Mouse (Mus musculus): Measurements from ENCODE around the gene Sycn. TPM values are rescaled to one million over a fixed set of nuclear protein-coding genes. Genes with fewer than 3 reads are reported as not detected.
"Not testable (repeated sequence)": the region's sequence is repeated elsewhere in the genome, so short reads cannot be mapped to it uniquely, and the experiment has no call there.

The Sycn gene
- polyA plus RNA-seq, 1 experiment from 2014 or later = 17.0 TPM

GRCm38 (mm10) chr7:28510405-28510974 lies 30.2 kb upstream of the Sycn start, which contains the start of gene Ifnl2:
Ifnl2 (minus strand) TSS chr7:28510455.
- H3K9me3 ChIP-seq (ENCODE audit: control insufficient read depth); H3K9ac ChIP-seq (ENCODE audit: low read depth, low read length); H3K27me3 ChIP-seq (replicated peaks; ENCODE audit: control insufficient read depth, insufficient read depth, low read length); H3K4me3 ChIP-seq (ENCODE audit: low read depth, low read length); H3K36me3 ChIP-seq (ENCODE audit: control insufficient read depth, insufficient read depth); H3K27ac ChIP-seq (ENCODE audit: low read depth, low read length); H3K4me1 ChIP-seq (replicated peaks; ENCODE audit: control insufficient read depth, insufficient read depth, low read length): not testable (repeated sequence)
- WGBS = 46% methylated on average over 8 of the region's 8 CpGs
- peak; percentile 26 for TF ChIP-seq CTCF (IDR thresholded peaks at IDR 0.05; ENCODE audit: low read depth)
- H3K4me2 ChIP-seq (replicated peaks; ENCODE audit: low read depth) = 0 out of 2 replicates have a peak within 1 kb of the TSS, but pooled peaks have one; percentile 21
- ATAC-seq = peak; percentile 61; the same call in 1 of the 2 replicates

GRCm38 (mm10) chr7:28511441-28511840 lies 29.2 kb upstream of the Sycn start:
- no peak for ATAC-seq
- 68% methylated on average over 8 of the region's 8 CpGs for WGBS
- H3K4me2 ChIP-seq (replicated peaks; ENCODE audit: low read depth) = no peak overlapping the region
- no peaks in the 10 kb centered on the region for H3K4me1 ChIP-seq (replicated peaks; ENCODE audit: control insufficient read depth, insufficient read depth, low read length)
- H3K27me3 ChIP-seq (replicated peaks; ENCODE audit: control insufficient read depth, insufficient read depth, low read length) = no peaks in the 10 kb centered on the region
- TF ChIP-seq CTCF (IDR thresholded peaks at IDR 0.05; ENCODE audit: low read depth) = no peak
- H3K9ac ChIP-seq (ENCODE audit: low read depth, low read length) = no peak overlapping the region
- no peaks in the 10 kb centered on the region for H3K36me3 ChIP-seq (ENCODE audit: control insufficient read depth, insufficient read depth)
- no peak overlapping the region for H3K4me3 ChIP-seq (ENCODE audit: low read depth, low read length)
- no peaks in the 10 kb centered on the region for H3K9me3 ChIP-seq (ENCODE audit: control insufficient read depth)
- H3K27ac ChIP-seq (ENCODE audit: low read depth, low read length) = no peak overlapping the region

- H3K36me3 ChIP-seq (ENCODE audit: control insufficient read depth, insufficient read depth); H3K4me3 ChIP-seq (ENCODE audit: low read depth, low read length); ATAC-seq; H3K4me1 ChIP-seq (replicated peaks; ENCODE audit: control insufficient read depth, insufficient read depth, low read length); H3K4me2 ChIP-seq (replicated peaks; ENCODE audit: low read depth); H3K9me3 ChIP-seq (ENCODE audit: control insufficient read depth); H3K27ac ChIP-seq (ENCODE audit: low read depth, low read length); H3K27me3 ChIP-seq (replicated peaks; ENCODE audit: control insufficient read depth, insufficient read depth, low read length); H3K9ac ChIP-seq (ENCODE audit: low read depth, low read length): not testable (repeated sequence)
- 68% methylated on average over 5 of the region's 6 CpGs for WGBS
These were observed 18.1 kb upstream of the Sycn start, which contains the start of gene Ifnl3 for GRCm38 (mm10) chr7:28522536-28522935. Ifnl3 (plus strand) TSS chr7:28522836.

GRCm38 (mm10) chr7:28527922-28528719 lies 12.6 kb upstream of the Sycn start:
- Histone ChIP-seq H3K9me3 (ENCODE audit: control insufficient read depth) (no peaks in the 10 kb centered on the region), H3K4me3 (ENCODE audit: low read depth, low read length) (no peak overlapping the region), H3K4me1 (replicated peaks; ENCODE audit: control insufficient read depth, insufficient read depth, low read length) (no peaks in the 10 kb centered on the region), H3K4me2 (replicated peaks; ENCODE audit: low read depth) (no peak overlapping the region), H3K27me3 (replicated peaks; ENCODE audit: control insufficient read depth, insufficient read depth, low read length) (no peaks in the 10 kb centered on the region), H3K27ac (ENCODE audit: low read depth, low read length) (no peak overlapping the region), H3K36me3 (ENCODE audit: control insufficient read depth, insufficient read depth) (no peaks in the 10 kb centered on the region), H3K9ac (ENCODE audit: low read depth, low read length) (no peak overlapping the region)
- peak; percentile 74 for ATAC-seq
- peak; percentile 93 for TF ChIP-seq CTCF (IDR thresholded peaks at IDR 0.05; ENCODE audit: low read depth)
- 7% methylated on average over 19 of the region's 19 CpGs for WGBS

DNA sequence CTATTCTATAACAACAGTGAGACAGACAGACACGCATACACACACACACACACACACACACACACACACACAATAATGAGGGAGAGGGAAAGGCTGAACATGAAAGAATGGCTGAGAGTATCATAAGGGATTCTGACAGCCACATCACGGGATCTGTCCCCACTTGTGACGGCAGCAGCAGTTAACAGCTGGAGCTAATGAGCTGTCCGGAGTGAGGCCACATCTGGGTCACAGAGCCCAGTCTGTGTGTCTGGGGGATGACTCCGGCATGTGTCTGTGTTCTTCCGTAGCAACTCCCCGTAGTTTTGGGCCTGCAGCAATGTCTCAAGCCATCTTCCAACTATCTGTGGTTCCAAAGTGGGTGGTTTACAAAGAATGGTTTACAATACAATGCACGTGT lies 8.7 kb upstream of the Sycn start:
- Histone ChIP-seq H3K36me3 (ENCODE audit: control insufficient read depth, insufficient read depth) (no peaks in the 10 kb centered on the region), H3K4me1 (replicated peaks; ENCODE audit: control insufficient read depth, insufficient read depth, low read length) (no peaks in the 10 kb centered on the region), H3K4me2 (replicated peaks; ENCODE audit: low read depth) (no peak overlapping the region), H3K9ac (ENCODE audit: low read depth, low read length) (no peak overlapping the region), H3K27ac (ENCODE audit: low read depth, low read length) (no peak overlapping the region), H3K4me3 (ENCODE audit: low read depth, low read length) (no peak overlapping the region), H3K9me3 (ENCODE audit: control insufficient read depth) (no peaks in the 10 kb centered on the region), H3K27me3 (replicated peaks; ENCODE audit: control insufficient read depth, insufficient read depth, low read length) (no peaks in the 10 kb centered on the region)
- 79% methylated on average over 8 of the region's 8 CpGs for WGBS
- ATAC-seq = no peak
- no peak for TF ChIP-seq CTCF (IDR thresholded peaks at IDR 0.05; ENCODE audit: low read depth)

DNA sequence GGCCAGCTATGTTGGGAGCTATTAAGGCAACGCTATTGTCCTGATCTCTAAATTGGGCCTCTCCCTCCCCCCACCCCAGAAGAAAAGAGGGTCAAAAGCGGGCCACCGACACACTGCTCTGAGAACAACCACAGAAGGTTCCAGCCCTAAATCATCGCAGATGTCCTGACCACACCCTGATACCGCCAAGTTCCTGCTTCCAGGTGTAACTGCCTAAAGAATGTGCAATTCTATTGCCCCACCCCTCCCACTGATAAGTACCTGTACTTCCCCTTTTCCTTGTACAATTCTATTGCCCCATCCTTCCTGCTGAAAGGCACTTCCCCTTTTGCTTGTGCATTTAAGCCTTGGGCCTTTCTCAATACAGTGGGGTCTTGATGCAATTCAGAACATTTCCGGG lies 1.8 kb upstream of the Sycn start:
- not testable (repeated sequence) for H3K36me3 ChIP-seq (ENCODE audit: control insufficient read depth, insufficient read depth); H3K27me3 ChIP-seq (replicated peaks; ENCODE audit: control insufficient read depth, insufficient read depth, low read length)

More for the DNA sequence above, 1.8 kb upstream of the Sycn start:
- H3K9me3 ChIP-seq (ENCODE audit: control insufficient read depth); H3K4me2 ChIP-seq (replicated peaks; ENCODE audit: low read depth); ATAC-seq; H3K9ac ChIP-seq (ENCODE audit: low read depth, low read length); H3K4me3 ChIP-seq (ENCODE audit: low read depth, low read length); H3K4me1 ChIP-seq (replicated peaks; ENCODE audit: control insufficient read depth, insufficient read depth, low read length); H3K27ac ChIP-seq (ENCODE audit: low read depth, low read length): not testable (repeated sequence)
- 62% methylated on average over 6 of the region's 6 CpGs for WGBS

All from intestine, postnatal 0 days (tissue).